Mouse (Mus musculus) heart, embryonic 15.5 days (tissue): ENCODE data around the gene Tnfrsf4. TPM values are rescaled to one million over a fixed set of nuclear protein-coding genes. Genes with fewer than 3 reads are reported as not detected.
A peak's percentile ranks its signal among the peaks of the same experiment; 100 is the strongest.

ENCODE experiments used
- ATAC-seq: fragments of 200-750 bp; cut with Nextera tagmentation; replicated peaks from 2 replicates; pipeline ENCODE4 v1.8.0; 2017; ENCODE audit warnings: low read depth, moderate TSS enrichment; ENCODE audit not compliant: insufficient number of reproducible peaks, insufficient read depth, low FRiP score
- H3K27ac ChIP-seq: fragments of 300-500 bp; sonication (generic); 2 replicates; pipeline ENCODE4 v1.5.1; 2015; ENCODE audit warnings: mild to moderate bottlenecking, inconsistent platforms
- H3K27me3 ChIP-seq: fragments of 300-500 bp; sonication (generic); 2 replicates; pipeline ENCODE4 v1.6.1; 2015; ENCODE audit warnings: inconsistent platforms
- H3K36me3 ChIP-seq: fragments of 300-500 bp; sonication (generic); 2 replicates; pipeline ENCODE4 v1.6.1; 2015; ENCODE audit warnings: mild to moderate bottlenecking, inconsistent platforms
- H3K4me1 ChIP-seq: fragments of 300-500 bp; sonication (generic); replicated peaks from 2 replicates; pipeline ENCODE4 v1.6.1; 2015; ENCODE audit warnings: inconsistent platforms
- H3K4me2 ChIP-seq: fragments of 300-500 bp; sonication (generic); 2 replicates; pipeline ENCODE4 v1.6.1; 2015; ENCODE audit warnings: inconsistent platforms, mild to moderate bottlenecking, moderate library complexity
- H3K4me3 ChIP-seq: fragments of 300-500 bp; sonication (generic); 2 replicates; pipeline ENCODE4 v1.5.1; 2015; ENCODE audit warnings: mild to moderate bottlenecking, inconsistent platforms
- H3K9ac ChIP-seq: fragments of 300-500 bp; sonication (generic); 2 replicates; pipeline ENCODE4 v1.6.1; 2015; ENCODE audit warnings: mild to moderate bottlenecking, inconsistent platforms
- H3K9me3 ChIP-seq: fragments of 300-500 bp; sonication (generic); replicated peaks from 2 replicates; pipeline ENCODE4 v1.6.1; 2016; ENCODE audit warnings: inconsistent platforms
- WGBS: fragments of 180-500 bp; shearing (Covaris S2); methylation state at CpG from one replicate; pipeline ENCODE4 v1.1.7; 2015; ENCODE audit warnings: mixed read lengths; 5-methylcytosine and 5-hydroxymethylcytosine counted together
- polyA plus RNA-seq: library from polyadenylated mRNA; unstranded; fragments of >200 nt; fragmentation: Nextera tagmentation; extraction: Ambion mirVana; gene quantifications from 2 replicates; pipeline ENCODE4 v1.2.1, GENCODE M21; 2015

Gene Tnfrsf4
- polyA plus RNA-seq, result 0.36 and 0.55 TPM in 2 replicates

GRCm38 (mm10) chr4:156013637-156014036 lies at the start of gene Tnfrsf4:
TSS of gene Tnfrsf4 (plus strand) at chr4:156013843.
- Histone ChIP-seq H3K9ac (no peak within 1 kb of the TSS), H3K9me3 (no peaks in the 10 kb centered on the region), H3K4me2 (no peak within 1 kb of the TSS), H3K27me3 (no peaks in the 10 kb centered on the region), H3K36me3 (peaks cover 40% of the 10 kb centered on the region), H3K4me1 (no peaks in the 10 kb centered on the region), H3K4me3 (no peak within 1 kb of the TSS), H3K27ac (no peak within 1 kb of the TSS)
- 78% methylated on average over 8 of the region's 8 CpGs for WGBS
- ATAC-seq, result no peak

GRCm38 (mm10) chr4:155964396-155964795 lies 49.2 kb upstream of the Tnfrsf4 start:
- 89% methylated on average over 11 of the region's 11 CpGs for WGBS
- no peak for ATAC-seq
- H3K4me1 ChIP-seq, result peaks cover 19% of the 10 kb centered on the region
- no peak overlapping the region for H3K27ac ChIP-seq
- H3K4me2 ChIP-seq, result no peak overlapping the region
- H3K9ac ChIP-seq, result no peak overlapping the region
- no peaks in the 10 kb centered on the region for H3K9me3 ChIP-seq
- peaks cover 16% of the 10 kb centered on the region; the same call in 1 of the 2 replicates for H3K36me3 ChIP-seq
- no peak overlapping the region for H3K4me3 ChIP-seq
- H3K27me3 ChIP-seq, result no peaks in the 10 kb centered on the region

- no peak overlapping the region for H3K9ac ChIP-seq
- 64% methylated on average over 13 of the region's 13 CpGs for WGBS
Measured at GRCm38 (mm10) chr4:155969043-155969653, 44.5 kb upstream of the Tnfrsf4 start.

GRCm38 (mm10) chr4:155970286-155970685 lies 43.4 kb upstream of the Tnfrsf4 start:
- Histone ChIP-seq H3K4me3 (no peak overlapping the region), H3K9me3 (no peaks in the 10 kb centered on the region), H3K4me1 (no peaks in the 10 kb centered on the region), H3K27me3 (no peaks in the 10 kb centered on the region), H3K27ac (no peak overlapping the region), H3K4me2 (no peak overlapping the region), H3K9ac (no peak overlapping the region), H3K36me3 (peaks cover 10% of the 10 kb centered on the region; the same call in 1 of the 2 replicates)
- 85% methylated on average over 5 of the region's 5 CpGs for WGBS
- no peak for ATAC-seq

More at GRCm38 (mm10) chr4:155969043-155969653, 44.5 kb upstream of the Tnfrsf4 start:
- no peak overlapping the region for H3K4me3 ChIP-seq
- no peak overlapping the region for H3K27ac ChIP-seq
- ATAC-seq, result no peak
- H3K9me3 ChIP-seq, result no peaks in the 10 kb centered on the region
- peaks cover 16% of the 10 kb centered on the region; the same call in 1 of the 2 replicates for H3K36me3 ChIP-seq
- no peaks in the 10 kb centered on the region for H3K27me3 ChIP-seq
- no peaks in the 10 kb centered on the region for H3K4me1 ChIP-seq
- H3K4me2 ChIP-seq, result no peak overlapping the region

GRCm38 (mm10) chr4:155972651-155973050 lies 41.0 kb upstream of the Tnfrsf4 start:
- Histone ChIP-seq H3K27ac (no peak overlapping the region), H3K4me2 (no peak overlapping the region), H3K9me3 (no peaks in the 10 kb centered on the region), H3K4me1 (no peaks in the 10 kb centered on the region), H3K4me3 (no peak overlapping the region), H3K9ac (no peak overlapping the region), H3K27me3 (no peaks in the 10 kb centered on the region), H3K36me3 (no peaks in the 10 kb centered on the region)
- ATAC-seq, result no peak
- WGBS, result 69% methylated on average over 6 of the region's 6 CpGs

- H3K36me3 ChIP-seq, result no peaks in the 10 kb centered on the region
- no peak for ATAC-seq
- 62% methylated on average over 2 of the region's 2 CpGs for WGBS
- no peak overlapping the region for H3K4me3 ChIP-seq
- H3K4me2 ChIP-seq, result no peak overlapping the region
- no peaks in the 10 kb centered on the region for H3K27me3 ChIP-seq
- H3K4me1 ChIP-seq, result no peaks in the 10 kb centered on the region
- H3K9me3 ChIP-seq, result no peaks in the 10 kb centered on the region
- H3K9ac ChIP-seq, result no peak overlapping the region
- no peak overlapping the region for H3K27ac ChIP-seq
Measured at GRCm38 (mm10) chr4:155973239-155973638, 40.4 kb upstream of the Tnfrsf4 start.

- Histone ChIP-seq H3K4me3 (no peak overlapping the region), H3K36me3 (no peaks in the 10 kb centered on the region), H3K9me3 (no peaks in the 10 kb centered on the region), H3K9ac (no peak overlapping the region), H3K27ac (no peak overlapping the region), H3K27me3 (no peaks in the 10 kb centered on the region), H3K4me2 (no peak overlapping the region), H3K4me1 (no peaks in the 10 kb centered on the region)
- no peak for ATAC-seq
- 69% methylated on average over 12 of the region's 12 CpGs for WGBS
Measured at GRCm38 (mm10) chr4:155981436-155982082, 32.1 kb upstream of the Tnfrsf4 start.

GRCm38 (mm10) chr4:155983788-155984187 lies 29.9 kb upstream of the Tnfrsf4 start:
- H3K27me3 ChIP-seq, result no peaks in the 10 kb centered on the region
- H3K9me3 ChIP-seq, result no peaks in the 10 kb centered on the region
- no peak overlapping the region for H3K4me2 ChIP-seq
- H3K4me3 ChIP-seq, result no peak overlapping the region
- no peaks in the 10 kb centered on the region for H3K4me1 ChIP-seq
- H3K27ac ChIP-seq, result no peak overlapping the region
- no peaks in the 10 kb centered on the region for H3K36me3 ChIP-seq
- H3K9ac ChIP-seq, result no peak overlapping the region
- 19% methylated on average over 2 of the region's 2 CpGs for WGBS
- ATAC-seq, result no peak

- Histone ChIP-seq H3K9ac (peak overlapping the region; percentile 79), H3K27me3 (no peaks in the 10 kb centered on the region), H3K27ac (peak overlapping the region; percentile 98; the same call in 1 of the 2 replicates), H3K4me2 (peak overlapping the region; percentile 92), H3K36me3 (peaks cover under 1% of the 10 kb centered on the region; the same call in 1 of the 2 replicates), H3K9me3 (no peaks in the 10 kb centered on the region), H3K4me1 (peaks cover 24% of the 10 kb centered on the region), H3K4me3 (peak overlapping the region; percentile 70)
- ATAC-seq, result no peak
- WGBS, result 82% methylated on average over 22 of the region's 22 CpGs
Measured at GRCm38 (mm10) chr4:155991211-155991907, 22.3 kb upstream of the Tnfrsf4 start.

- H3K36me3 ChIP-seq, result peaks cover 5% of the 10 kb centered on the region; the same call in 1 of the 2 replicates
- 20% methylated on average over 37 of the region's 37 CpGs for WGBS
- peak overlapping the region; percentile 98 for H3K27ac ChIP-seq
- H3K4me1 ChIP-seq, result peaks cover 24% of the 10 kb centered on the region
- no peaks in the 10 kb centered on the region for H3K27me3 ChIP-seq
- H3K9me3 ChIP-seq, result no peaks in the 10 kb centered on the region
- peak overlapping the region; percentile 79 for H3K9ac ChIP-seq
- 0 out of 2 replicates have a peak, but pooled peaks have one; percentile 0 for ATAC-seq
- peak overlapping the region; percentile 70 for H3K4me3 ChIP-seq
- peak overlapping the region; percentile 92 for H3K4me2 ChIP-seq
Measured at GRCm38 (mm10) chr4:155991908-155992230, 21.8 kb upstream of the Tnfrsf4 start.

GRCm38 (mm10) chr4:155992241-155992905 lies 21.3 kb upstream of the Tnfrsf4 start, which contains the start of the genes B3galt6 and Sdf4:
TSS of gene B3galt6 (minus strand) at chr4:155992649.
TSS of gene Sdf4 (plus strand) at chr4:155992872.
- WGBS, result under 1% methylated on average over 96 of the region's 99 CpGs
- Histone ChIP-seq H3K4me2 (peak within 1 kb of the TSS; percentile 92), H3K27me3 (no peaks in the 10 kb centered on the region), H3K4me3 (peak within 1 kb of the TSS; percentile 70), H3K9ac (peak within 1 kb of the TSS; percentile 84), H3K9me3 (no peaks in the 10 kb centered on the region), H3K4me1 (peaks cover 24% of the 10 kb centered on the region), H3K27ac (peak within 1 kb of the TSS; percentile 98), H3K36me3 (peaks cover 10% of the 10 kb centered on the region; the same call in 1 of the 2 replicates)
- ATAC-seq, result peak; percentile 88
